Mouse (Mus musculus) MN1 (cell line): ENCODE measurements around the gene Derl3.
"Not testable (repeated sequence)": the region's sequence is repeated elsewhere in the genome, so short reads cannot be mapped to it uniquely, and the experiment has no call there.

ENCODE experiments used
- DNase-seq: peaks from one replicate; pipeline ENCODE4 v3.0.0-alpha.2; 2016; ENCODE audit warnings: low spot score

Derl3 gene

GRCm38 (mm10) chr10:75872915-75873542, 20.2 kb upstream of the Derl3 start:
- peak; percentile 92 for DNase-seq

- no peak for DNase-seq
Observed at GRCm38 (mm10) chr10:75873543-75874170, 19.6 kb upstream of the Derl3 start.

- no peak for DNase-seq
Observed at GRCm38 (mm10) chr10:75878836-75879235, 14.4 kb upstream of the Derl3 start.

GRCm38 (mm10) chr10:75880351-75880750, 12.9 kb upstream of the Derl3 start:
- DNase-seq, result no peak

GRCm38 (mm10) chr10:75880771-75881577, 12.2 kb upstream of the Derl3 start:
- DNase-seq, result no peak

GRCm38 (mm10) chr10:75881578-75882432, 11.4 kb upstream of the Derl3 start:
- no peak for DNase-seq

- DNase-seq, result no peak
Observed at GRCm38 (mm10) chr10:75882433-75883231, 10.6 kb upstream of the Derl3 start.

- DNase-seq, result peak; percentile 73
Observed at GRCm38 (mm10) chr10:75883232-75883552, 10.0 kb upstream of the Derl3 start.

GRCm38 (mm10) chr10:75884742-75885141, 8.5 kb upstream of the Derl3 start:
- DNase-seq, result no peak

GRCm38 (mm10) chr10:75887504-75887903, 5.7 kb upstream of the Derl3 start:
- DNase-seq, result not testable (repeated sequence)

GRCm38 (mm10) chr10:75889406-75890153, 3.6 kb upstream of the Derl3 start:
- peak; percentile 74 for DNase-seq

- DNase-seq, result no peak
Observed at GRCm38 (mm10) chr10:75894601-75895000, 1.4 kb downstream of the Derl3 start.

- no peak for DNase-seq
Observed at GRCm38 (mm10) chr10:75895730-75896129, 2.5 kb downstream of the Derl3 start.

GRCm38 (mm10) chr10:75896208-75896607, 3.0 kb downstream of the Derl3 start:
- no peak for DNase-seq

- DNase-seq, result peak; percentile 56
Observed at GRCm38 (mm10) chr10:75897373-75897772, 4.2 kb downstream of the Derl3 start.

- DNase-seq, result no peak
Observed at GRCm38 (mm10) chr10:75898039-75898564, 4.9 kb downstream of the Derl3 start.

- peak; percentile 84 for DNase-seq
Observed at GRCm38 (mm10) chr10:75898846-75899245, 5.6 kb downstream of the Derl3 start.

- DNase-seq, result no peak
Observed at GRCm38 (mm10) chr10:75904391-75904790, 11.2 kb downstream of the Derl3 start.

- no peak for DNase-seq
Observed at GRCm38 (mm10) chr10:75906882-75907281, 13.7 kb downstream of the Derl3 start.

GRCm38 (mm10) chr10:75910698-75911097, 17.5 kb downstream of the Derl3 start:
- DNase-seq, result no peak
